Mouse (Mus musculus) urinary bladder, postnatal 10 days (tissue): ENCODE data around the gene Stk31.
A peak's percentile ranks its signal among the peaks of the same experiment; 100 is the strongest.
"Not testable (repeated sequence)": the region's sequence is repeated elsewhere in the genome, so short reads cannot be mapped to it uniquely, and the experiment has no call there.

Experiments
- DNase-seq: peaks from one replicate; pipeline ENCODE4 v3.0.0; 2022; ENCODE audit warnings: low spot score

Gene Stk31

GRCm38 (mm10) chr6:49395316-49395715, at the start of gene Stk31:
Gene Stk31, plus strand, starts transcription at chr6:49395604.
- no peak for DNase-seq

- DNase-seq = no peak
These were observed 45.6 kb upstream of the Stk31 start for GRCm38 (mm10) chr6:49349826-49350225.

- no peak for DNase-seq
These were observed 40.8 kb upstream of the Stk31 start for GRCm38 (mm10) chr6:49354613-49355012.

GRCm38 (mm10) chr6:49355171-49355570, 40.2 kb upstream of the Stk31 start:
- DNase-seq = no peak

GRCm38 (mm10) chr6:49360420-49360819, 35.0 kb upstream of the Stk31 start:
- DNase-seq = no peak

- peak; percentile 58 for DNase-seq
These were observed 28.0 kb upstream of the Stk31 start, which contains the start of gene Fam221a for GRCm38 (mm10) chr6:49367159-49368054. Gene Fam221a, plus strand, starts transcription at chr6:49367739.

GRCm38 (mm10) chr6:49368212-49368611, 27.2 kb upstream of the Stk31 start:
- no peak for DNase-seq

GRCm38 (mm10) chr6:49372705-49373104, 22.7 kb upstream of the Stk31 start:
- DNase-seq = no peak

GRCm38 (mm10) chr6:49373943-49374342, 21.5 kb upstream of the Stk31 start:
- no peak for DNase-seq

GRCm38 (mm10) chr6:49378328-49378727, 17.1 kb upstream of the Stk31 start:
- DNase-seq = no peak

GRCm38 (mm10) chr6:49394276-49394675, 1.1 kb upstream of the Stk31 start:
- DNase-seq = no peak

GRCm38 (mm10) chr6:49397466-49397865, 2.1 kb downstream of the Stk31 start:
- no peak for DNase-seq

GRCm38 (mm10) chr6:49398365-49398764, 3.0 kb downstream of the Stk31 start:
- DNase-seq = no peak

- DNase-seq = no peak
These were observed 15.4 kb downstream of the Stk31 start for GRCm38 (mm10) chr6:49410830-49411229.

- DNase-seq = not testable (repeated sequence)
These were observed 17.6 kb downstream of the Stk31 start for GRCm38 (mm10) chr6:49412967-49413366.

- DNase-seq = no peak
These were observed 20.6 kb downstream of the Stk31 start for GRCm38 (mm10) chr6:49415971-49416370.

GRCm38 (mm10) chr6:49437306-49437705, 41.9 kb downstream of the Stk31 start:
- DNase-seq = no peak

GRCm38 (mm10) chr6:49458112-49458511, 62.7 kb downstream of the Stk31 start:
- no peak for DNase-seq

- no peak for DNase-seq
These were observed 87.8 kb downstream of the Stk31 start for GRCm38 (mm10) chr6:49483205-49483604.

GRCm38 (mm10) chr6:49491526-49491925, 96.1 kb downstream of the Stk31 start:
- DNase-seq = no peak

- DNase-seq = no peak
These were observed 123.6 kb downstream of the Stk31 start for GRCm38 (mm10) chr6:49519053-49519452.
